Mouse (Mus musculus): ENCODE data around the gene Pdzd2.
A peak's percentile ranks its signal among the peaks of the same experiment; 100 is the strongest.

Pdzd2 gene

GRCm38 (mm10) chr15:12340536-12341400, 399.0 kb downstream of the Pdzd2 start:
- no peak for DNase-seq

- DNase-seq: no peak
These were observed 402.0 kb downstream of the Pdzd2 start for GRCm38 (mm10) chr15:12337779-12338137.

- DNase-seq: no peak
These were observed 402.5 kb downstream of the Pdzd2 start for GRCm38 (mm10) chr15:12337030-12337778.

GRCm38 (mm10) chr15:12334381-12334780, 405.3 kb downstream of the Pdzd2 start:
- DNase-seq: no peak

GRCm38 (mm10) chr15:12331300-12331699, 408.4 kb downstream of the Pdzd2 start:
- no peak for DNase-seq

GRCm38 (mm10) chr15:12330892-12331291, 408.8 kb downstream of the Pdzd2 start:
- no peak for DNase-seq

GRCm38 (mm10) chr15:12330389-12330788, 409.3 kb downstream of the Pdzd2 start:
- no peak for DNase-seq

GRCm38 (mm10) chr15:12324326-12324725, 415.4 kb downstream of the Pdzd2 start:
- DNase-seq: no peak

GRCm38 (mm10) chr15:12322676-12323402, 416.9 kb downstream of the Pdzd2 start:
- DNase-seq: no peak

- DNase-seq: peak; percentile 64
These were observed 417.7 kb downstream of the Pdzd2 start, which contains the start of gene 1810049J17Rik for GRCm38 (mm10) chr15:12321788-12322621. TSS of gene 1810049J17Rik (minus strand) at chr15:12321899.

- peak; percentile 99 for DNase-seq
These were observed 418.5 kb downstream of the Pdzd2 start, which contains the start of gene Golph3 for GRCm38 (mm10) chr15:12321091-12321787. TSS of gene Golph3 (plus strand) at chr15:12321450.

GRCm38 (mm10) chr15:12320441-12321090, 419.2 kb downstream of the Pdzd2 start:
- no peak for DNase-seq

- DNase-seq: no peak
These were observed 419.8 kb downstream of the Pdzd2 start for GRCm38 (mm10) chr15:12319889-12320288.

GRCm38 (mm10) chr15:12318451-12318850, 421.3 kb downstream of the Pdzd2 start:
- DNase-seq: no peak

- DNase-seq: no peak
These were observed 422.4 kb downstream of the Pdzd2 start for GRCm38 (mm10) chr15:12317290-12317689.

GRCm38 (mm10) chr15:12315996-12316395, 423.7 kb downstream of the Pdzd2 start:
- DNase-seq: no peak

GRCm38 (mm10) chr15:12314584-12314983, 425.1 kb downstream of the Pdzd2 start:
- no peak for DNase-seq

GRCm38 (mm10) chr15:12313255-12313654, 426.5 kb downstream of the Pdzd2 start:
- DNase-seq: no peak

- DNase-seq: no peak
These were observed 428.3 kb downstream of the Pdzd2 start for GRCm38 (mm10) chr15:12311465-12311864.

- DNase-seq: no peak
These were observed 429.0 kb downstream of the Pdzd2 start for GRCm38 (mm10) chr15:12310676-12311075.
